Mouse (Mus musculus): ENCODE data around the gene Tsfm. TPM values are rescaled to one million over a fixed set of nuclear protein-coding genes. Genes with fewer than 3 reads are reported as not detected.

Gene Tsfm
- total and polyA plus RNA-seq, 3 experiments = 53.0 to 88.9 (median 78.0) TPM

DNA sequence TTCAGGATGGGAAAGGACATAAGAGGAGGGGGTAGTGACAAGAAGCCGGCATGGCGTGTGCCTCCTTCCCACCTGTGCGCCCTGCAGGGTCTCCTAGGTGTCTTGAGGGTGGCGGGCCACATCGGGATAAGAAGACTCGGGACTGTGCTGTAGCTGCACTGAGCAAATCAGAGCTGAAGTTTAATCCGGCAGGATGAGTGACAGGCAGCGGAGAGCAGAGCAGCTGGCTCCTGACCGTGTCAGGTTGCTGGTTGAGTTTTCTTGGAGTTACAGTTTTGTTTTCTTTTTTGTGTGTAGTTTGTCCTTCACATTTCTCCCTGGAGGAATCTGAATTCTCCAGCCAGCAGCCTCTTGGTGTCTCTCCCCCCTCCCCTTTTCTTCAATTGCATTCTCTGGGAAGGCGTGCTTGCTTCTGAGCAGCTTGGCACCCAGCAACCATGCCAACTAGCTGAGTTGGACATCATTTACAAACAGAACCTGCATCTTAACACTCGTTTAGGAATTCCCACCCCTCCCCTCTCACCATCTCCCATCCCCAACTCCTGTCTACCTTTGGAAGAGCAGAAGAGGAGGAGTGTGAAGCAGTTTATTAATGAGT, 49.6 kb downstream of the Tsfm start:
- H3K4me2 ChIP-seq (ENCODE audit: insufficient read depth, low read depth, poor library complexity, severe bottlenecking) = no peak overlapping the region
- no peak overlapping the region for H3K4me3 ChIP-seq (replicated peaks in 1 of 3; ENCODE audit: low read depth in 2 of 3, low read length in 2 of 3, poor library complexity in 1 of 3)
- in situ Hi-C loops (cut with MboI; ENCODE audit: low pct_ligation_motif_present, low pct_unique_long_range_greater_than_20kb, low sequenced_read_pairs) = no loop called here
- DNase-seq (ENCODE audit: extremely low read depth) = no peak
- H3K79me2 ChIP-seq (replicated peaks; ENCODE audit: control insufficient read depth, extremely low read depth, insufficient read depth, poor library complexity, severe bottlenecking) = peaks cover 23% of the 10 kb centered on the region
- peaks cover 12% of the 10 kb centered on the region for H3K27me3 ChIP-seq (replicated peaks)
- dilution Hi-C loops (cut with MboI; ENCODE audit: extremely low pct_ligation_motif_present, extremely low pct_unique_long_range_greater_than_20kb, low sequenced_read_pairs) = no loop called here
- no peak overlapping the region for H3K27ac ChIP-seq (ENCODE audit: insufficient read depth, low read depth)
- TF ChIP-seq MEF2A (IDR thresholded peaks at IDR 0.05; ENCODE audit: borderline replicate concordance, low read depth, low read length) = no peak
- no peak for TF ChIP-seq GABPA (IDR thresholded peaks at IDR 0.05; ENCODE audit: insufficient replicate concordance, low read depth, low read length)
- TF ChIP-seq RCOR1 (conservative IDR thresholded peaks at IDR 0.05; ENCODE audit: low read depth, low read length) = no peak
- TF ChIP-seq PAX5 (IDR thresholded peaks at IDR 0.05; ENCODE audit: low read length) = no peak
- TF ChIP-seq USF1 (IDR thresholded peaks at IDR 0.05; ENCODE audit: low read depth, low read length) = no peak
- TF ChIP-seq NELFE (IDR thresholded peaks at IDR 0.05; ENCODE audit: low read depth, low read length) = no peak
- TF ChIP-seq MYC (IDR thresholded peaks at IDR 0.05; ENCODE audit: low read depth, low read length) = no peak
- no peak for TF ChIP-seq ETS1 (conservative IDR thresholded peaks at IDR 0.05; ENCODE audit: low read depth, low read length)
- TF ChIP-seq UBTF (IDR thresholded peaks at IDR 0.05; ENCODE audit: low read depth, low read length) = no peak
- TF ChIP-seq JUN (IDR thresholded peaks at IDR 0.05; ENCODE audit: insufficient read depth, low read depth, low read length) = no peak
- no peak for TF ChIP-seq MXI1 (IDR thresholded peaks at IDR 0.05; ENCODE audit: low read depth, low read length)
- no peak for TF ChIP-seq EP300 (IDR thresholded peaks at IDR 0.05; ENCODE audit: low read length)
- TF ChIP-seq ELF1 (IDR thresholded peaks at IDR 0.05; ENCODE audit: low read depth, low read length) = no peak
- no peak for TF ChIP-seq SIN3A (IDR thresholded peaks at IDR 0.05; ENCODE audit: low read length)
- TF ChIP-seq TBP (conservative IDR thresholded peaks at IDR 0.05; ENCODE audit: low read depth, low read length) = no peak
- no peak for TF ChIP-seq CTCF (conservative IDR thresholded peaks at IDR 0.05 in 1 of 2, IDR thresholded peaks at IDR 0.05 in 1 of 2; ENCODE audit: low read depth in 2 of 2, low read length in 2 of 2)
- TF ChIP-seq CHD1 (IDR thresholded peaks at IDR 0.05; ENCODE audit: low read depth, low read length) = no peak
- no peaks in the 10 kb centered on the region for H3K9me3 ChIP-seq (replicated peaks; ENCODE audit: low read length)
- peaks cover 3 to 19% of the 10 kb centered on the region in 2 experiments for H3K36me3 ChIP-seq (replicated peaks in 1 of 2; ENCODE audit: control insufficient read depth in 1 of 2, insufficient read depth in 1 of 2, low read length in 1 of 2)
- no peak overlapping the region for H3K9ac ChIP-seq (ENCODE audit: insufficient read depth, low read depth)
- peaks cover 12 to 40% of the 10 kb centered on the region in 2 experiments for H3K4me1 ChIP-seq (ENCODE audit: control insufficient read depth in 1 of 2, insufficient read depth in 2 of 2)

DNA sequence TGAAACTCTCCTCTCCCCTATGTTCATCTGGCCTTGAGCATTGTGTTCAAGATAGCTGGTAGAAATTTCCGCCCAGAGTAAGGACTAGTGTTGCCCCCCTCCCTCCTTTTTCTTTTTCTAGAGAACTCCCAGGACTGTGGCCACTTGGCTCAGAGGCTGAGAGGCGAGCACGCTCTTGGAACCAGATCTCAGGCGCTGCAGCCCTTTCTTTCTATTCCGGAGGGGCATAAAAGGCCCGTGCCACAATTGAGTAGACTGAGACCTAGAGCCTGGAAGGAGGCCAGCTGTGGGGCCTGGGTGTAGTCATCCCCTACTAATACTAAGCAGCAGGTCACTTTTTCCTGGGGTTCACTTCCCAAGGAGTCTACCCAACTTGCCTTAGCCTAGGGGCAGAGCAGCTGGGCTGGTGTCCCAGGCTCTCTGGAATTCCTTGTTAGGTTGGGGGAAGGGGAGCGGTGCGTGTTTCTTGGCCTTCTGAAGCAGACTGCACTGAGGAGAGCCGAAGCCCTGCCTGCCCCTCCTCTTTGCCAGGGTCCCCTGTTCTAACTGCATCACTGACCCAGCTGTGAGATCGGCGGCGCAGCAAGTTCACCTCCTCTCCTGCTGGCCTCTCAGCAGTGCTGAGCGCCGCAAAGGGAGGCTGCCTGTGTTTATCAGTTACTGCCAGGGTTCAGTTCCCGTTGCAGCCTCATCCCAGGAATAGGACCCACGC, 50.3 kb downstream of the Tsfm start:
- Histone ChIP-seq H3K9me3 (replicated peaks; ENCODE audit: low read length) (no peaks in the 10 kb centered on the region), H3K4me3 (replicated peaks in 1 of 3; ENCODE audit: low read depth in 2 of 3, low read length in 2 of 3, poor library complexity in 1 of 3) (peak overlapping the region; percentile 28 to 82 (median 80)), H3K4me2 (ENCODE audit: insufficient read depth, low read depth, poor library complexity, severe bottlenecking) (peak overlapping the region; percentile 69), H3K27ac (ENCODE audit: insufficient read depth, low read depth) (no peak overlapping the region), H3K9ac (ENCODE audit: insufficient read depth, low read depth) (no peak overlapping the region; the same call in 1 of the 2 replicates), H3K79me2 (replicated peaks; ENCODE audit: control insufficient read depth, extremely low read depth, insufficient read depth, poor library complexity, severe bottlenecking) (peaks cover 23% of the 10 kb centered on the region), H3K36me3 (replicated peaks in 1 of 2; ENCODE audit: control insufficient read depth in 1 of 2, insufficient read depth in 1 of 2, low read length in 1 of 2) (peaks cover 3 to 17% of the 10 kb centered on the region in 2 experiments), H3K27me3 (replicated peaks) (peaks cover 18% of the 10 kb centered on the region), H3K4me1 (ENCODE audit: control insufficient read depth in 1 of 2, insufficient read depth in 2 of 2) (peaks cover 12 to 40% of the 10 kb centered on the region in 2 experiments)
- DNase-seq (ENCODE audit: extremely low read depth) = no peak
- TF ChIP-seq GABPA (IDR thresholded peaks at IDR 0.05; ENCODE audit: insufficient replicate concordance, low read depth, low read length) (no peak), MAZ (IDR thresholded peaks at IDR 0.05; ENCODE audit: low read depth, low read length) (no peak), ZC3H11A (IDR thresholded peaks at IDR 0.05; ENCODE audit: low read depth, low read length) (no peak), ZMIZ1 (IDR thresholded peaks at IDR 0.05; ENCODE audit: low read depth, low read length) (no peak), MAFK (IDR thresholded peaks at IDR 0.05; ENCODE audit: insufficient replicate concordance, low read length) (no peak), CHD2 (IDR thresholded peaks at IDR 0.05; ENCODE audit: low read length) (no peak), IRF4 (IDR thresholded peaks at IDR 0.05; ENCODE audit: low read depth, low read length) (no peak), NELFE (IDR thresholded peaks at IDR 0.05; ENCODE audit: low read depth, low read length) (no peak), JUN (IDR thresholded peaks at IDR 0.05; ENCODE audit: insufficient read depth, low read depth, low read length) (no peak), CHD1 (IDR thresholded peaks at IDR 0.05; ENCODE audit: low read depth, low read length) (no peak), TBP (conservative IDR thresholded peaks at IDR 0.05; ENCODE audit: low read depth, low read length) (no peak), BHLHE40 (IDR thresholded peaks at IDR 0.05; ENCODE audit: low read depth, low read length) (no peak), USF1 (IDR thresholded peaks at IDR 0.05; ENCODE audit: low read depth, low read length) (no peak)
- dilution Hi-C loops (cut with MboI; ENCODE audit: extremely low pct_ligation_motif_present, extremely low pct_unique_long_range_greater_than_20kb, low sequenced_read_pairs) = no loop called here
- in situ Hi-C loops (cut with MboI; ENCODE audit: low pct_ligation_motif_present, low pct_unique_long_range_greater_than_20kb, low sequenced_read_pairs) = no loop called here

All from CH12.LX (cell line).